Mouse (Mus musculus): Measurements from ENCODE around the gene Pkmyt1.

Gene Pkmyt1

DNA sequence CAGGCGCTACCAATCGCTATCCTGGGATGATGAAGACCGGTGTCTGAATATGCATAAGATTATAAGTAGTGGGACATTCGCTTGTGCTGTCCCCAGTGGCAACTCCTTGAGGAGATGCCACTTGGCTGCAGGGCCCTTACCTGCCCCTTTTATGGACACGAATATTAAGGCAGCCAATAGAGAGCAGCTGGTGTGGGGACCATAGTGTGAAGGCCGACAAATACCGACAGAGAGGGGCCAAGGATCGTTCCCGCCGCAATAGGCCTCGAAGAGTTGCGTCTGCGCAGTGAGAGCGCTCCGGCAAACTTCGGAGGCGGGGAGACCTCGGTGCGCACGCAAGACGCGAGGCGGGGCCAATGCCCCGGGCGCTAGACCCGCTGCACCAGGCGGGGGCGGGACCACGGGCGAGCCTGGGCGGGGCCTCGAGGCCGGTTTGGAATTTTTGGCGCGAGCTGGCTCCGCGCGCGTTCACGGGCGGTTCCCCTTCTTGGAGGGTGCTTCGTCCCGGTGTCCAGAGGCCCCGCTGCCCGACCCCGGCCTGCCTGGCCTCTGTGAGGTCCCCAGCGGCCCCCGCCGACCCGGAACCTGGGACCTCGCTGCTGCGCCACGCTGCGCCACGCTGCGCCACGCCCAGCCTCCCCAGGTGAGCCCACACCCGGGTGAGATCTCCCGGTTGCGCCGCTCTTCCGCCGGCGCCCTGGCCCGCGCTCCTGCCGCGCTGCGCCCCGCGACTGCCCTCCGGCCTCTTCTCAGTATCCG lies at the start of gene Pkmyt1:
Gene Pkmyt1, plus strand, starts transcription at position 338 of the 759 bp plus-strand sequence.
- in situ Hi-C loops (cut with MboI) = no loop called here

DNA sequence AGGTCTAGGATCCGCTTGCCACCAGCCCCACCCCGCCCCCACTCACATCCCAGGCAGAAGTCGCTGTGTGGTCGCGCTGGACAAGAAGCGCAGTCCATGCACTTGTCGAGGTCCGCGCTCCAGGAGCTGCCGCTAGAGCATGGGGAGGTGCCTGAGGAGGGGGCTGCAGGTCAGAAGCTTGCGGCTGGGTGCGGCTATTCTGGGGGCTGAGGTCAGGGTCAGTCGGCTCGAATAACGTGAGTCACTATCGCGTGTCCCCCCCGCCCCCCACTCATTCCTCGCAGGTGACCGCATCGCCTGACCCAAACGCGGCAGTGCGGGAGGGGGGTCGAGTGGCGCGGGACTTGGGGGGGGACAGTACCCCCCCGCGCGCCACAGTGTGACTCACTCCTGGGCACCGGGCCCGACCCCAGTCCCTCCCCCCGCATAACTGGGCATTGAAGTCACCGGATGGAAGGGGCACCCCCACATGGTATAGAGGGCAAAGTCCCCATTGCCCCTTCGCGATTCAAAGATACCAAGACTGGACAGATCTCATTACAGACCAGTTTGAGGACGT lies 49.6 kb upstream of the Pkmyt1 start:
- in situ Hi-C loops (cut with MboI) = no loop called here

DNA sequence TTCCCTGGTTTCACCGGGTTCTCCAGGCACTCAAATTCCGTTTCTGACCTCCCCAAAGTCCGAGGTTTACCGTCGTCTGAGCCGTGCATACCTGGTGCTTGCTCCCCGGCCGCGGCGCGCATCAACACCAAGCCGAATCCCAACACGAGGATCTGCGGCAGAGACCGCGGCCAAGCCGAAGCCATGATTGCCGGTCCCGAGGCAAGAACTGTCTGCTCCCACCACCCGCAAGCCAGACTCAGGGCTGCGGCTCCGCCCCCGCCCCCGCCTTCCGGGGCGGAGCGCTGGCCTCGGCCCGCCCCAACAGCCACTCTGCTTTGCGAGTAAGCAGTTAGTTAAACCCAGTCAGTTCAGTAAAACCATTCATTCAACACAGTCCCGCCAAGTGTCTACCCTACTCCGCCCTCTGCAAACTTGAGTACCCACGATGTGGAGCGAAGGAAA lies 48.9 kb upstream of the Pkmyt1 start, which contains the start of gene Tnfrsf12a:
Gene Tnfrsf12a, minus strand, starts transcription at position 233 of the 444 bp plus-strand sequence.
- in situ Hi-C loops (cut with MboI) = no loop called here

DNA sequence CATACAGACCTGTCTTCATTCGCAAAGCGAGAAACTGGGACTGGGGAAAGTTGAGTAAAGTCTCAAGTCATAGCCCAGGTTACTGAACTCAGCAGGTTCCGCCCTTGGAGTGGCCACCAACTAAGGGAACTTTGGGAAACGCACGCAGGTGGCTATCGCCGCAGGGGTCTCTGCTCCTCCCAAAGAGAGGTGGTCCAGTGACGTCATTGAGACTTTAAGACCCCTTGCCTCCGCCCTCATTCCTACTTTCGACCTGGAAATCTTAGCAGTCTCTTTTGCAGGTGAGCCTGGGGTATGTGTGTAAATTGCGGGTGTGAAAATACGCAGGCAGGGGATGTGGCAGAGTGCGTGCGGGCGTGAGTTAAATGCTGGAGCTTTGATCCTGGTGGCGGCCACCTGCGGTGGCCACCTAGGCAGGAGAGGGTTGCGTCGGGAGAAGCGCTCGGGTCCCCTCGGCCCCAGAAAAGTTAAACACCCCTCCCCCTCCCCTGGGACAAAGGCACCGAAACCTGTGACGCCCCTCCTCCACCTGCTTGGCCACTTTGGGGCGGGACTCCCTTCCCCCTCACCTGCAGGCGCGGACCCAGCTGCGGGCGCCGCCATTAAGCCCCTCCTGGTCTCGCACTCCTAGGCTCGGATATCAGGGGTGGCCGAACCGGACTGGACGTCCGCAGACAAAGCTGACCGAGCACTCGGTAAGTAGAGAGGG lies 46.9 kb upstream of the Pkmyt1 start, which contains the start of gene Cldn6:
Gene Cldn6, plus strand, starts transcription at position 123 of the 709 bp plus-strand sequence.
- in situ Hi-C loops (cut with MboI) = no loop called here

DNA sequence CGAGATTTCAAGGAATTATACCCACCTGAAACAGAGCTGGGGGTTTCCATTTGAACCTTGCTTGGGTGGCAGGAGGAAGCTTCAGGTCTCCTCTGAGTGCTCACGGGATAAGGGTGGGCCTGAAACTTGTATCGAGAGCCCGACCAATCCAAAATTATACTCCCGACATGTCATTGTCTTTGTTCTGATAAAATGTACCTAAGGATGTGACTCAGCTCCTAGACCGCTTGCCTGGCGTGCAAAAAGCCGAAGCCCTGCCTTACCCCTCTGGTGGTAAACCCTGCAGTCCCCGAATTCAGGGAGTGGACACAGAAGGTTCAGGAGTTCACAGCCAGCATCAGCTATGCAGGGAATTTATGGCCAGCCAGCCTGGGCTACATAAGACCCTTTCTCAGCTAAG lies 45.8 kb upstream of the Pkmyt1 start:
- in situ Hi-C loops (cut with MboI) = no loop called here

DNA sequence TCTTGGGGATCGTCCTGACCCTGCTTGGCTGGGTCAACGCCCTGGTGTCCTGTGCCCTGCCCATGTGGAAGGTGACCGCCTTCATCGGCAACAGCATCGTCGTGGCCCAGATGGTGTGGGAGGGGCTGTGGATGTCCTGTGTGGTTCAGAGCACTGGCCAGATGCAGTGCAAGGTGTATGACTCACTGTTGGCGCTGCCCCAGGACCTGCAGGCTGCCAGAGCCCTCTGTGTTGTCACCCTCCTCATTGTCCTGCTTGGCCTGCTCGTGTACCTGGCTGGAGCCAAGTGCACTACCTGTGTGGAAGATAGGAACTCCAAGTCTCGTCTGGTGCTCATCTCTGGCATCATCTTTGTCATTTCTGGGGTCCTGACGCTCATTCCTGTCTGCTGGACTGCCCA lies 45.0 kb upstream of the Pkmyt1 start:
- in situ Hi-C loops (cut with MboI) = no loop called here

DNA sequence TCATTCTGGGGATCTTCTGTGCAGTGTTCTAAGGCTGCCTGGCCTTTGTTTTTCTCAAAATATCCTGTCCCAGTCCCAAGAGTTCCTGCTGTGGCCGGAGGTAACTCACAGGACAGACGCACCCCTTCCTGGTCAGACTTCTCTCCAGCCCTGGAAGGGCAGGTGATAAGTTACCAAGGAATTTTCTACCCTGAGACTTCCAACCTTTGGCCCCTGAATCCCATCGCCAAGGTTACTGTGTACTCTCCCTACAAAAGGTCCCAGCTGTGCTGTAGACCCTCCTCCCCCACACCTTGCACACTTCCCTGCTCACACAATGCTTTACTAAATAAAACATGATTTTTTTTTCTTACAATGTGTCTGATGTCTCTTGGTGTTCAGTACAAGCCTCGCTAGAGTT lies 44.0 kb upstream of the Pkmyt1 start:
- in situ Hi-C loops (cut with MboI) = no loop called here

DNA sequence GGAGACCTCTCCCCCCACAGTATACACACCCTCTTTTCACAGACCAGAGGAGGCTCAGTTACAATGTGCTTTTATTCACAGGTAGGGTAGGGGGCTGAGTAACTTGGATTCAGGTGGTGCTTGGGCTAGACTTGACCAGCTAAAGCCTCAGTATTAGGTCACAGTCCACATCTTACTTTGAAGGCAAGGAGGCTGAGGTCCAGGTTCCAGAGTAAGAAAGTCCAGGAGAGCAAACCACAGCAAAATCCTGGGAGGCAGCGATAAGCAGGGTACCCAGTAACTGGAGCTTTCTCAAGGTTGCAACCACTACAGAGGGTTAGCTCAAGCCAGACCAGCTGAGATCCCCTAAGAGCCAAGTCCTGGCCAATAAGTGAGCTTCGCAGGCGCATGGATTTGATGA lies 43.6 kb upstream of the Pkmyt1 start:
- in situ Hi-C loops (cut with MboI) = no loop called here

DNA sequence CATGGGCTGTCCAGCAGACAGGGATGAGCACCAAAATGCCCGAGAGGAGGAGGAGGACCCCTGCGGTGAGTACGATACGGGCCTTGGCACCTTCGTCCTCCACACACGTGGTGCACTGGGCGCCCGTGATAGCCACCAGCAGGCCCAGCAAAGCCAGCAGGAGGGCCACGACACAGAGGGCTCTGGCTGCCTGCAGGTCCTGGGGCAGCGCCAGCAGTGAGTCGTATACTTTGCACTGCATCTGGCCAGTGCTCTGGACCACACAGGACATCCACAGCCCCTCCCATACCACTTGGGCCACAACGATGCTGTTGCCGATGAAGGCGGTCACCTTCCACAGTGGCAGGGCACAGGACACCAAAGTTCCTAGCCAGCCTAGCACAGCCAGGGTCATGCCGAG lies 42.9 kb upstream of the Pkmyt1 start:
- in situ Hi-C loops (cut with MboI) = no loop called here

DNA sequence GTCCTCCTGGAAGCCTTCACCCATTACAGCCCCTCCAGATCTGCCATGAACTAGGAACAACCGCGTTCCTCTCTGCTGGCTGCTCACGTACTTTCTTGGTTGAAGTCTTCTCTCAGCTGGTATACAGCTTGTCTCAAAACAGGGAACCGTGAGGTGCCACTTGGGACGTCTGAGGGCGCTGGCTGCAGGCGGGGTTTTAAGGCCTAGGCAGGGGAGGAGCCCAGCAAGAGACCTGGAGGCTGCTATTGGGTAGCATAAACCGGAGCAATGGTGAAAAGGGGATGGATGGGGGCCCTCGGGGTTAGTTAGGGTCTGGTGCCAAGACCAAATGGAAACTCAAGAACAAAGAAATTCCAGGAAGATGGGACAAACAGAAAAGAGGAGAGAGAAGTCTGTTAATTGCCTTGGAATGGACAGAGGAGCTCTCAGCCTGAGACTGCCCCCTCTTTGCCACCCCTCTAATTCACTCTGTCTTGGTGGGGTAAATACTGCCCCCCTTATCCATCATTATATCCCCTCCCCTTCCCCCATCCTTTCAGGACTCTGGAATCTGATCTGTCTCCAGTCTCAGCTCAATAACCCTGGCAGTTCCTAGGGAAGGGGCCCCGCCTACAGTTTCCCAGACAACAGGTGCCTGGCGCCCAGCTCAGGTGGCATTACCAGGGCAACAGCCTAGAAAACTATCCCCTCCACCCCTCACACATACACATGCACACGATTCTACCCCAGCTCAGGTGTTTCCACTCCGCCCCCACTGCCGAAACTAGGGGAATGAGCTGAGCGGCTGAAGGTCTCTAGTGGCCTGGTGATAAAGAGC lies 42.1 kb upstream of the Pkmyt1 start, which contains the start of gene Cldn9:
Gene Cldn9, minus strand, starts transcription at position 171 of the 817 bp plus-strand sequence.
- in situ Hi-C loops (cut with MboI) = no loop called here

DNA sequence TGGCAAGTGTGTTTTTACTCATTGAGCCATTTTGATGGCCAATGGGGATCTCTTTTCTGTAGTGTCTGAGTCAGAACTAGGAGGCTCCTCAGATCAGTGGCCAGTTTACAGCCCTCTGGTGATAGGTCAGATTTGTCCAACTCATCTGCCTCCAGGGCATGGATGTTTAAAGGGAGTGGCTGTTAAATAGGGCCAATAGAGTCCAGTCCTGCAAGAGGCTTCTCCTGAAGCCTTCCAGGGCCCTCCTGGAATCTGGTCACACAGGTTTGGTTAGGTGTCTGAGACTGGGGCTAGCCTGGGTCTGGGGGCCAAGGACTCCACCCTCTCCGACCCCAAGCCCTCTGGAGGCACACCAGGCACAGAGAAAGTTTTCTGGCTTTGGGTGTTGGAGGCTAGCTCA lies 31.6 kb upstream of the Pkmyt1 start:
- in situ Hi-C loops (cut with MboI) = no loop called here

DNA sequence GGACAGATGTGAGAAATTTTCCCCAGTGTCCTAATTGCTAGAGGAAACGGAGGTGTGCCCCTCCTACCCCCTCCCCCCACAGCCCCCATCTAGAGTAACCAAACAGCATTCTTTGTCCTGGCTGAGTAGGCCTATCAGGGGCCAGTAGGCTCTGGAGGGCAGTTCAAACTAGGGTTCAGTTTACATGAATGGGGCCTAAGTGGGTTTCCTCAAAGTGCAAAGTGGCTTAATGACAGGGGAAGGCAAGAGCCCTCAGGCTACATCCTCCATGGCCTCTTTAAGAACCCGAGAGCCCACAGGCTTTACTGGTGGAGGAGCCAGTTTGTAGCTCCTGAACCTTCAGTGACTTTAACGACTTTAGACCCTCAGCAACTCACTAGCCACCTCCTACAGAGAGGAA lies 30.3 kb upstream of the Pkmyt1 start:
- in situ Hi-C loops (cut with MboI) = no loop called here

DNA sequence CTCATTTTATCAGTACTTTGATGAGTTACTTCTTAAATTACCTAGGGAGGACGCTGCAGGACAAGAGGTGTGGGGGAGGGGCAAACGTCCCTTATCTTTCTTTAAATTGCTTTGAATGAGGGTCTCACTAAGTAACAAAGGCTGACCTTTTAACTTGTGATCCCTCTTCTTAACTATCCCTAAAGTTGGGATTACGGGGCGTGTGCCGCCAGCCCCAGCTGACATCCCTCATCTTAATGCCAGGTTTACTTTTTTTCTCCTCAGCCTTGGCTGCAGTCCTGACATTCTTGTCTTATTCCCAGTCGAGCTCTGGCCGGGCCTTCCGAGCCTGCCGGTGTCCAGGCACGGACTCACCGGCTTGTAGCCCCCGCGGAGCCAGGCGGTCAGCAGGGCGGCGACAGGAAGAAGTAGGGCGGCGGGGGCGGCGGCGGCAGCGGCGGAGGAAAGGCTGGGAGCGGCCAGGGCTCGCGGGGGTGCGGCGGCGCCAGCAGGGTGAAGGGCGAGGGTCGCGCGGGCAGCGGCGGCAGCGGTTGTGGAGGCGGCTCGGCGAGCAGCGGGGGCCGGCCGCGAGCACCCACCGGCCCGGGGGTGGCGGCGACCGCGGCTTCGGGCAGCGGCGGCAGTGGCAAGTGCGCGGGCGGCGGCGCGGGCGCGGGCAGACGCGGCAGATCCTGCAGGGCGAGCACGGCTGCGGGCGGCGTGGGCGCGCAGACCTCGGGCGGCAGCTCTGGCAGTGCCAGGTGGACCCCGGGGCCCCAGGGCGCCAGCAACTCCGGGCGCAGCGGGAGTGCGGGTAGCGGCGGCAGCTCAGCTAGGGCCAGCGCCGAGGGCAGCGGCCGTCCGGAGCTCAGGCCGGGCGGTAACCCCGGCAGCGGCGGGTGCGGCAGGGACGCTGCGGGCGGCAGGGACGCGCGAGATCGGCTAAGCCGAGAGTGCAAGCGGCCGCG lies 26.7 kb upstream of the Pkmyt1 start:
- in situ Hi-C loops (cut with MboI) = no loop called here

DNA sequence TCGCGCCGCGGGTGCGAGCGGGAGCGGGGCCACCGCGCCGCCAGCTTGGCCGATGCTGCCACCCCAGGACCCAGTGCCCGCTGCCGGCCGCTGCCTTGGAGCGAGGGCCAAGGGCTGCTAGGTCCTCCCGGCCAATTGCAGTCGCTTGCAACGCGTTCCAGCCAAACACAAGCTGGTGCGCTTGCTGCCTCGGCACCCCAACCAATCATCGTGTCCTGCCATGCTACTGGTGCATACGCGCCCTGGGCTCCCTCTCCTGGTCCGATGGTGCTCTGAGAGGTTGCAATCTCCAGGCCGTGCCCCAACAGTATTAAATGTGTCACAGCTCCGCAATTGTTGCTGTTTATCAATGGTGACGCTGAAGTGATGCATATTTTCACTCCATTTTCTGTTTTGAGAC lies 26.1 kb upstream of the Pkmyt1 start:
- in situ Hi-C loops (cut with MboI) = no loop called here

DNA sequence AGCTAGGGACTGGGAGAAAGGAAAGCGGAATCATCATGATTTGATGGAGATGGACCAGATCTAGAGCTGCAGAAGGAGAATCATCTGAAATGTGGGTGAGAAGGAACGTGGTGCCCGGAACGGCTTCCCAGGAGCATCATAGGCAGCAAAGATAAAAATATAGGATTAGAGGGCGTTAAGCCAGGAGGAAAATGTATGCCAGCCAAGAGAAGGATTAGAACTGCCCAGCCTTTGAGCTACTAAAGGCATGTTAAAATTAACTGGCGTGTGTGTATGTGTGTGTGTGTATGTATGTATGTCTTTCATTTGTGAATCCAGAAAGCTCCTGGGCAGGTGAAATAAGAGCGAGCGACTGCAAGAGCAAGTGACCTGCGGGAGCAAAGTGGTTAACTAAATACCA lies 22.8 kb upstream of the Pkmyt1 start:
- in situ Hi-C loops (cut with MboI) = no loop called here

DNA sequence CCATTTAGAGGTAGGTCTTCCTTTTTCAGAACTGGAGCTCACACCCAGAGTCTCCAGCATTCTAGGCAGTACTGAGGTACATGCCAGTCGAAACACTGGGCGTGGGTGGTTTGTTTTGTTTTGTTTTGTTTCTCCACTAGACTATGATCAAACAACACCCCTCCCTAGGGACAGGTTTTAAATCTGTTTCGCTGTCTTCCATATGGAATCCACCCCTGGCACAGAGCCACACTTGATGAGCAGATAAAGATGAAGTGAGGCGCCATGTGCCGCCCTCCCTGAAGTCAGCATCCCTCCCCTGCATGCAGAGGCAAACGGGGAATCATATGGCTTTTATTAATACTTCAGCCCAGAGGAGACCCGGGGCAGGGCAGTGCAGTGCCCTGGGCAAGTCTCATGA lies 21.4 kb upstream of the Pkmyt1 start:
- in situ Hi-C loops (cut with MboI) = no loop called here

DNA sequence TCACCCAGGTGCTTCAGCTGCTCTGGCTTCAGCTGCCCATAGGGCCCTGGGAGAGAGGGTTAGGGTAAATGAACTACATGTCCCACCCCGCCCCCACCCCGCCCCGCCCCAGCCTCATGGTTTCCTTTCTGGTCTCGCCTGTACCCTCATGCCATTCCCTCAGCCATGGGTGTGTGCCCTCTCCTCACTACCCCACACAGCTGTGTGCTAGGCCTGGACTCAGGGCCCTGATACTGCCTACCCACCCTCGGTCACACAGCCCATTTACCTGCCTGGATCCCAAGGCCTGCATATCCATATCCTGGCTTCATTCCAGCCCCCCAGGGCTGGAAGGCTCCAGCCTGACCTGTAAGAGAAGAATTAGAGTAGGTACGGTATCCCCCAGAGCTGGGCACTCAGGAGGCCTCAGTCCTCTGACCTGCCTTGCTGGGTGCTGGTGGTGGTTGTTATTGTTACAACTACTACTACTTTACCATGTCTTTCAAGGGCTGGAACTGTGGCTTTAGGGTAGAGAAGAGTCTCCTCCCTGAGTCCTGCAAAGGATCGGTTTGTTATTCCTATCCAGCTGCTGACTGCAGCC lies 20.5 kb upstream of the Pkmyt1 start:
- in situ Hi-C loops (cut with MboI) = no loop called here

DNA sequence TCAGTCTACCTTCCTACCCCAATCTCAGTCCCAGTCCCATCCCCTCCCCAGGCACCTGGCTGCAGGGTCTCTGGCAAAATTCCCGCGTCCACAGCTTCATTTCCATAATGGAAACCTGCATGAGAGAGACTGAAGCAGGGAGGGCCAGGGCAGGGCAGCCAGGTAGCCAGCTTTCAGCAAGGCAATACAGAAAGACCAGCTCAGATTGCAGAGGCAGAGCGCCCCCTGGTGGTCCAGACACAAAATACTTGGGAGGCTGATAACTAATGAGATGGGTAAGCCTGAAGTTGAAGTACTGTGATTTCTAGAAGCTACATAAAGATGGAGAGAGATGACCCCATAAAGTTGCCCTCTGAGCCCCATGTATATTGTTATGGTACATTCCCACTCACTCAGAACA lies 19.9 kb upstream of the Pkmyt1 start:
- in situ Hi-C loops (cut with MboI) = no loop called here

DNA sequence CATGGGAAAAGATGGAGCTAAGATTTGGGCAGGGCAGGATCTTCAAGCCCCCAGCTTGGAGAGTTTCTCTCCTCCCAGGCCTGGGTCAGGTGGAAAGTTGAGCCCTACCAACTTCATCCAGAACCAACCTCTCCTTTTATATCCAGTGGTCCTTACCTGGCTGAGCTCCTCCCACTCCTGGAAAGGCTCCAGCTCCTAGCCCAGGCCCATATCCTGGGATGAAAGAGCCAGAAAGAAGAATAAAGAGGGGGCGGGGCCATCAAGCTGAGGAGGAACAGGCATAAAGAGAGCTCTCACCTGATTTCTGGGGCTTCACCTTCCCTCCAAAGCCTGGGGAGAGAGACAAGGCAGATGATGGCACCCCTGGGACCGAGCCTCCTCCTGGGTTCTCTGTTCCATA lies 9.1 kb upstream of the Pkmyt1 start:
- in situ Hi-C loops (cut with MboI) = loop anchor here (5.0 kb wide), 1 partner anchor 50 kb away; no protein-coding TSS in a partner anchor

DNA sequence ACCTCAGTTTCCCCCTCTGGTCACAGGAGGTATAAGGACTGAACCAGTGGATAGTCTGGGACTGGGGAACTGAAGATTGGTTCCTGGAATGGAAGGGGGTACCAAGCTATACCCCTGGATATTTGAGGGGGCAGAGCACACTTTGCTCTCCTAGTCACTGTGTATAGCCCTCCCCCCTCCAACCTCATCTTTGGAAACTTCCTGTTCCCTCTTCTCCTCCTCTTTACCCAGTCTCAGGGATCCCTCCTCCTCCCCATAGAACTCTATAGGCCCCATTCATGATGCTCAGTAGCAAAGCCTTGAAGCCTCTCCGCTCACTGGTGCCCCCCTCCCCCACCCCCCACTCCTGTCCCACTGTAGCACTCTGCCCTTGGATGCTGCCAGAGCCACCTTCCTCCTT lies 6.7 kb upstream of the Pkmyt1 start:
- in situ Hi-C loops (cut with MboI) = loop anchor here (5.0 kb wide), 1 partner anchor 52 kb away; no protein-coding TSS in a partner anchor
